Mouse (Mus musculus) lung, embryonic 14.5 days (tissue): Measurements from ENCODE around the gene BC048671. TPM values are rescaled to one million over a fixed set of nuclear protein-coding genes. Genes with fewer than 3 reads are reported as not detected.
A peak's percentile ranks its signal among the peaks of the same experiment; 100 is the strongest.

Experiments used
- ATAC-seq: fragments of 200-750 bp; cut with Nextera tagmentation; 2 replicates; pipeline ENCODE4 v1.8.0; 2017; ENCODE audit warnings: mild to moderate bottlenecking, moderate TSS enrichment, moderate library complexity; ENCODE audit not compliant: insufficient read depth
- DNase-seq: peaks from one replicate; pipeline ENCODE4 v3.0.0-alpha.2; 2015
- H3K27ac ChIP-seq: fragments of 300-500 bp; sonication (generic); 2 replicates; pipeline ENCODE4 v1.5.1; 2014; ENCODE audit warnings: low read depth, mild to moderate bottlenecking, moderate library complexity
- H3K27me3 ChIP-seq: fragments of 300-500 bp; sonication (generic); 2 replicates; pipeline ENCODE4 v1.6.1; 2014; ENCODE audit warnings: low read length, control low read depth; ENCODE audit not compliant: insufficient read depth
- H3K36me3 ChIP-seq: fragments of 300-500 bp; sonication (generic); 2 replicates; pipeline ENCODE4 v1.6.1; 2014; ENCODE audit warnings: control low read depth; ENCODE audit not compliant: insufficient read depth
- H3K4me1 ChIP-seq: fragments of 300-500 bp; sonication (generic); 2 replicates; pipeline ENCODE4 v1.6.1; 2014; ENCODE audit warnings: antibody characterized with exemption, control low read depth; ENCODE audit not compliant: insufficient read depth
- H3K4me2 ChIP-seq: fragments of 300-500 bp; sonication (generic); 2 replicates; pipeline ENCODE4 v1.6.1; 2014; ENCODE audit warnings: mild to moderate bottlenecking
- H3K4me3 ChIP-seq: fragments of 300-500 bp; sonication (generic); 2 replicates; pipeline ENCODE4 v1.5.1; 2014; ENCODE audit warnings: low read depth, low read length
- H3K9ac ChIP-seq: fragments of 300-500 bp; sonication (generic); 2 replicates; pipeline ENCODE4 v1.6.1; 2014
- H3K9me3 ChIP-seq: fragments of 300-500 bp; sonication (generic); 2 replicates; pipeline ENCODE4 v1.6.1; 2016; ENCODE audit warnings: low read depth, low read length, control low read depth
- CTCF ChIP-seq: IDR thresholded peaks from 2 replicates; pipeline ENCODE4 v1.5.1; 2016; ENCODE audit warnings: antibody characterized with exemption, low read depth
- WGBS: fragments of 180-500 bp; shearing (Covaris S2); extraction: QIAGEN DNeasy Blood & Tissue Kit; methylation state at CpG from one replicate; pipeline ENCODE4 v1.1.7; 2014; 5-methylcytosine and 5-hydroxymethylcytosine counted together
- polyA plus RNA-seq: library from polyadenylated mRNA; unstranded; fragments of >200 nt; fragmentation: Nextera tagmentation; extraction: Ambion mirVana; gene quantifications from 2 replicates; pipeline ENCODE4 v1.2.1, GENCODE M21; 2014

BC048671 gene
- not detected in 2 replicates for polyA plus RNA-seq

DNA sequence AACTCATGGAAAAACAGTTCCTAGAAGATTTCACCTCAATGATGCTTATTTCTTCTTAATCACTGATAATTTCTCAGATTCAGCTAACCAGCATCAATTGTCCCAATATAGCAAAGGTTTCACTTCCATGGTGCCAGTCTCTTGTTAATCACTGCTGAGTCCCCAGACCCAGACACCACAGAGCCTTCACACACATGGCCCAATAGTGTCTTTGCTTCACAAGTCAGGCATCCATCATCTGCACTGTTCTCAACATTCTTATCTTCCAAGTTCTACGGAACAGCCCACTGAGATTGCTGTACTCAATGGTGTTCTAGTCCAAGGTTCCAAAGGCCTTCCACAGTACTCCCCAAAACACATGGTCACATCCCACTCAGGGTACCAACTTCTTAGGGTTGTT, at the start of gene BC048671:
TSS of gene BC048671 (plus strand) at position 301 of the 400 bp plus-strand sequence.
- Histone ChIP-seq H3K4me3 (no peak within 1 kb of the TSS), H3K27ac (no peak within 1 kb of the TSS), H3K4me1 (no peaks in the 10 kb centered on the region), H3K9me3 (no peaks in the 10 kb centered on the region), H3K36me3 (no peaks in the 10 kb centered on the region), H3K9ac (no peak within 1 kb of the TSS), H3K4me2 (no peak within 1 kb of the TSS), H3K27me3 (no peaks in the 10 kb centered on the region)
- no peak for TF ChIP-seq CTCF
- ATAC-seq (no peak), DNase-seq (no peak)
- WGBS = 67% methylated on average over 1 of the region's 1 CpGs

GRCm38 (mm10) chr6:90288265-90288664, 12.8 kb upstream of the BC048671 start:
- ATAC-seq (no peak), DNase-seq (peak; percentile 51)
- no peaks in the 10 kb centered on the region for H3K27me3 ChIP-seq

DNA sequence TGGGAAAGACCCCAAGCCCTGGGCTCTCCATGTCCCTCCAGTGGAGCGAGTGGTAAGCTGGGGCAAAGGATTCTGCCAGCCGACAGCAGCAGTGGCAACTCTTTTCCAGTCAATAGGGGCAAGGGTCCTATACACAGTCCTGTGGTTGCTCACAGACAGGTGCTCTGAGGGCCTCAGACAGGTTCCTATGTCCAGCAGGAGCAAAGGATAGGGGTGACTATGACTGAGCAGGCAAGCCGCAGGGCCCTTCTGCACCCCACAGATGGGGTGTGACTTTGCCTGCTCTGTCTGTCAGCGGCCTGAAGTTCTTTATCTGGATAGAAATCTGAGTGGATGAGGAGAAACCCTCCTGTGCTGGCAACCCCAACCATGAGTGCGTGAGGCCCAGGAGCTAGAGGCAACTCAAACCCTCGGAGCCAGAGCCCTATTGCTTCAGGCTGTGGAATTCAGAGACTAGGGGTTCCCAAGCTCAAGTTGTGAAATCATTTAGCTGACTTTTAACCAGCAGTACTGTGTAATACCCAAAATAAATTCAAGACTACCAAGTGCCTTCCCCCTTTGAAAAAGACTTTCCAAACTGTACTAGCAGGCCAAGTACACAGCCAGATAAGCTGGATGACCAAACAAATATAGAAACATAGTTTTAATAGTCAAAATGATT, 5.4 kb downstream of the BC048671 start:
- DNase-seq = no peak
- no peak for TF ChIP-seq CTCF
- 70% methylated on average over 6 of the region's 6 CpGs for WGBS
- Histone ChIP-seq H3K4me2 (no peak overlapping the region), H3K4me3 (no peak overlapping the region), H3K27ac (no peak overlapping the region), H3K4me1 (no peaks in the 10 kb centered on the region), H3K9ac (no peak overlapping the region), H3K9me3 (no peaks in the 10 kb centered on the region), H3K36me3 (no peaks in the 10 kb centered on the region), H3K27me3 (no peaks in the 10 kb centered on the region)
- ATAC-seq = no peak

More at GRCm38 (mm10) chr6:90288265-90288664, 12.8 kb upstream of the BC048671 start:
- no peak overlapping the region for H3K4me2 ChIP-seq
- no peak overlapping the region for H3K4me3 ChIP-seq
- WGBS = 44% methylated on average over 12 of the region's 12 CpGs
- no peaks in the 10 kb centered on the region for H3K4me1 ChIP-seq
- no peak overlapping the region for H3K27ac ChIP-seq
- H3K36me3 ChIP-seq = no peaks in the 10 kb centered on the region
- no peaks in the 10 kb centered on the region for H3K9me3 ChIP-seq
- peak; percentile 50 for TF ChIP-seq CTCF
- H3K9ac ChIP-seq = no peak overlapping the region

DNA sequence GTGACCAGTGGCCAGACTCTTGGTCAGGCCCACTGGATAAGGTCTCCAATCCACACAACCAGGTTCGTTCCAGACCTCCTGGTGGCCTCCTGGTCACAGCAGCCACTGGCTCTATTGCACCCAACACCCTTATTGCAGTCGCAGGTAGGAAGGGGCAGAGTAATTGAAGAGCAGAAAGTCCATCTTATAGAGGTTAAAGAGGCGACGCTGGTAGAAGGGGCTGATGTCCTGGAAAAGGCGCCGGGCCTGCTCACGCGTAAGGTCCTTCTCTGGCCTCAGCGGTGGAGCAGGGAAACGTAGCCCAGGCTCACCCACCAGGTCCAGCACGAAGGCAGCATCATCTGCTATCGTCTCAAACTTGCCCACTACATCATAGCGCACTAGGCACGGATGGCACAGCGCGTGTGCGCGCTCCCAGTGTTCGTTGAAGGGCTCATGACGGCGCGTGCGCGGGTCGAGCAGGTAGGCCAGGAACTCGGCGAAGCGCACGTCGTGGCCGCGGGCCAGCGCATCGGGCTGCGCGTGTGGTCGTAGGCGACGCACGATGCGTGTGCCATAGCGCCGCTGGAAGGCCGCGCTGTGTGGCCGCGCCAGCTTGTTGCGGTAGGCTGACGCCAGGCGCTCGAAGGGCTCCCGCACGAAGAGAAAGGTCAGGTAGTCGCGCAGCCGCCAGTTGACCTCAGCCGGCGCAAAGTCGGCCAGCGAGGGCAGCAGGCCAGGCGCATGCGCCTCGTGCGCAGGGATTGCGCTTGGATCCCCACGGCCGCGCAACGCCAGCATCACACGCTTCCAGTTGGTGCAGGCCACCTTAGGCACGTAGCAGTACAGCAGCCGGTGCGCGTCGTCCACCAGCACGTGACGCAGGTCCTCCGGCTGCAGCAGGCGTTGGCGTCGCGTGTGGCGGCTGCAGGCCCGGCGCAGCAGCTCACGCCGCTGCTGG, 8.1 kb downstream of the BC048671 start:
- H3K4me3 ChIP-seq = no peak overlapping the region
- H3K27ac ChIP-seq = no peak overlapping the region
- TF ChIP-seq CTCF = no peak
- no peak overlapping the region for H3K4me2 ChIP-seq
- no peak for ATAC-seq
- no peaks in the 10 kb centered on the region for H3K4me1 ChIP-seq
- 80% methylated on average over 87 of the region's 87 CpGs for WGBS
- DNase-seq = no peak
- no peaks in the 10 kb centered on the region for H3K9me3 ChIP-seq
- H3K27me3 ChIP-seq = no peaks in the 10 kb centered on the region
- H3K36me3 ChIP-seq = no peaks in the 10 kb centered on the region
- H3K9ac ChIP-seq = no peak overlapping the region

- WGBS = 76% methylated on average over 5 of the region's 5 CpGs
- Histone ChIP-seq H3K4me2 (no peak overlapping the region), H3K9ac (no peak overlapping the region), H3K27me3 (no peaks in the 10 kb centered on the region), H3K4me3 (no peak overlapping the region), H3K9me3 (no peaks in the 10 kb centered on the region), H3K4me1 (no peaks in the 10 kb centered on the region), H3K36me3 (no peaks in the 10 kb centered on the region), H3K27ac (no peak overlapping the region)
- ATAC-seq (no peak), DNase-seq (no peak)
- TF ChIP-seq CTCF = no peak
These were observed 14.9 kb downstream of the BC048671 start for GRCm38 (mm10) chr6:90315961-90316360.

GRCm38 (mm10) chr6:90317510-90318258, 16.7 kb downstream of the BC048671 start:
- TF ChIP-seq CTCF = no peak
- Histone ChIP-seq H3K4me3 (no peak overlapping the region), H3K4me1 (no peaks in the 10 kb centered on the region), H3K27ac (no peak overlapping the region), H3K36me3 (no peaks in the 10 kb centered on the region), H3K9me3 (no peaks in the 10 kb centered on the region), H3K4me2 (no peak overlapping the region), H3K27me3 (no peaks in the 10 kb centered on the region), H3K9ac (no peak overlapping the region)
- ATAC-seq = no peak
- DNase-seq = no peak
- WGBS = 74% methylated on average over 2 of the region's 2 CpGs

- no peak for DNase-seq
- H3K9me3 ChIP-seq = no peaks in the 10 kb centered on the region
- no peak for ATAC-seq
- no peak overlapping the region for H3K9ac ChIP-seq
- 96% methylated on average over 2 of the region's 2 CpGs for WGBS
- no peaks in the 10 kb centered on the region for H3K4me1 ChIP-seq
- H3K4me3 ChIP-seq = no peak overlapping the region
- H3K27ac ChIP-seq = no peak overlapping the region
- TF ChIP-seq CTCF = no peak
- H3K36me3 ChIP-seq = no peaks in the 10 kb centered on the region
- no peaks in the 10 kb centered on the region for H3K27me3 ChIP-seq
- H3K4me2 ChIP-seq = no peak overlapping the region
These were observed 18.0 kb downstream of the BC048671 start for GRCm38 (mm10) chr6:90319019-90319418.
